Mouse (Mus musculus) liver, postnatal 0 days (tissue): ENCODE data around the gene Pou6f1. TPM values are rescaled to one million over a fixed set of nuclear protein-coding genes. Genes with fewer than 3 reads are reported as not detected.

Experiments
- ATAC-seq: fragments of 200-750 bp; cut with Nextera tagmentation; 2 replicates; pipeline ENCODE4 v1.8.0; 2017; ENCODE audit warnings: mild to moderate bottlenecking, moderate library complexity
- DNase-seq: peaks from one replicate; pipeline ENCODE4 v3.0.0-alpha.2; 2016
- H3K27ac ChIP-seq: fragments of 300-500 bp; sonication (generic); 2 replicates; pipeline ENCODE4 v1.5.1; 2014; ENCODE audit warnings: antibody characterized with exemption, moderate library complexity, mild to moderate bottlenecking, low read depth
- H3K27me3 ChIP-seq: fragments of 300-500 bp; sonication (generic); 2 replicates; pipeline ENCODE4 v1.6.1; 2014; ENCODE audit warnings: low read length, control low read depth, mixed read lengths; ENCODE audit not compliant: insufficient read depth
- H3K36me3 ChIP-seq: fragments of 300-500 bp; sonication (generic); replicated peaks from 2 replicates; pipeline ENCODE4 v1.6.1; 2014; ENCODE audit warnings: mild to moderate bottlenecking, control low read depth, low read length, moderate library complexity, mixed read lengths; ENCODE audit not compliant: insufficient read depth
- H3K4me1 ChIP-seq: fragments of 300-500 bp; sonication (generic); 2 replicates; pipeline ENCODE4 v1.6.1; 2014; ENCODE audit warnings: antibody characterized with exemption, mild to moderate bottlenecking, control low read depth; ENCODE audit not compliant: insufficient read depth
- H3K4me2 ChIP-seq: fragments of 300-500 bp; sonication (generic); 2 replicates; pipeline ENCODE4 v1.6.1; 2014; ENCODE audit warnings: low read depth, mild to moderate bottlenecking, low read length, moderate library complexity, mixed read lengths
- H3K4me3 ChIP-seq: fragments of 300-500 bp; sonication (generic); 2 replicates; pipeline ENCODE4 v1.5.1; 2014; ENCODE audit warnings: low read depth, low read length
- H3K9ac ChIP-seq: fragments of 300-500 bp; sonication (generic); replicated peaks from 2 replicates; pipeline ENCODE4 v1.6.1; 2014; ENCODE audit warnings: mild to moderate bottlenecking, moderate library complexity
- H3K9me3 ChIP-seq: fragments of 300-500 bp; sonication (generic); 2 replicates; pipeline ENCODE4 v1.6.1; 2016; ENCODE audit warnings: mild to moderate bottlenecking, control low read depth, low read length, mixed read lengths
- CTCF ChIP-seq: sonication (generic); IDR thresholded peaks from 2 replicates; pipeline ENCODE4 v1.5.1; 2016; ENCODE audit warnings: antibody characterized with exemption, low read depth
- EP300 ChIP-seq: IDR thresholded peaks from 2 replicates; pipeline ENCODE4 v1.6.1; 2016; ENCODE audit warnings: antibody characterized with exemption, low read depth, mild to moderate bottlenecking
- WGBS: fragments of 180-500 bp; shearing (Covaris S2); extraction: QIAGEN DNeasy Blood & Tissue Kit; methylation state at CpG from one replicate; pipeline ENCODE4 v1.1.7; 2014; ENCODE audit not compliant: insufficient replicate concordance; 5-methylcytosine and 5-hydroxymethylcytosine counted together
- polyA plus RNA-seq: library from polyadenylated mRNA; unstranded; fragments of >200 nt; fragmentation: Nextera tagmentation; extraction: Ambion mirVana; gene quantifications from 2 replicates; pipeline ENCODE4 v1.2.1, GENCODE M21; 2015

Pou6f1 gene
- polyA plus RNA-seq, 1 experiment from 2014 or later, result 0.74 TPM

- Histone ChIP-seq H3K27ac (0 out of 2 replicates have a peak overlapping the region, but pooled peaks have one; percentile 71), H3K4me2 (peak overlapping the region; percentile 91), H3K4me3 (peak overlapping the region; percentile 63), H3K9ac (no peak overlapping the region), H3K4me1 (peaks cover 19% of the 10 kb centered on the region), H3K9me3 (no peaks in the 10 kb centered on the region), H3K27me3 (peaks cover 16% of the 10 kb centered on the region), H3K36me3 (0 out of 2 replicates have a peak, but pooled peaks cover 2% of the 10 kb centered on the region)
- TF ChIP-seq EP300 (no peak), CTCF (peak; percentile 56)
- peak; percentile 51 for DNase-seq
- no peak for ATAC-seq
- WGBS, result 16% methylated on average over 6 of the region's 6 CpGs
Observed at GRCm38 (mm10) chr15:100637661-100638060, 37.9 kb upstream of the Pou6f1 start.

GRCm38 (mm10) chr15:100636700-100637501, 37.1 kb upstream of the Pou6f1 start, which contains the start of gene Smagp:
TSS of gene Smagp (minus strand) at chr15:100636940.
- H3K4me2 ChIP-seq, result peak within 1 kb of the TSS; percentile 91
- DNase-seq (peak; percentile 62), ATAC-seq (peak; percentile 62)
- H3K4me1 ChIP-seq, result peaks cover 27% of the 10 kb centered on the region
- under 1% methylated on average over 72 of the region's 77 CpGs for WGBS
- 0 out of 2 replicates have a peak, but pooled peaks cover under 1% of the 10 kb centered on the region for H3K36me3 ChIP-seq
- H3K9me3 ChIP-seq, result no peaks in the 10 kb centered on the region
- peak within 1 kb of the TSS; percentile 71 for H3K27ac ChIP-seq
- H3K27me3 ChIP-seq, result peaks cover 16% of the 10 kb centered on the region
- H3K9ac ChIP-seq, result peak within 1 kb of the TSS; percentile 63
- H3K4me3 ChIP-seq, result peak within 1 kb of the TSS; percentile 63
- TF ChIP-seq CTCF (no peak), EP300 (no peak)

GRCm38 (mm10) chr15:100635851-100636645, 36.3 kb upstream of the Pou6f1 start:
- Histone ChIP-seq H3K27me3 (peaks cover 16% of the 10 kb centered on the region), H3K36me3 (no peaks in the 10 kb centered on the region), H3K9ac (peak overlapping the region; percentile 63), H3K4me1 (peaks cover 34% of the 10 kb centered on the region), H3K4me3 (peak overlapping the region; percentile 63), H3K27ac (peak overlapping the region; percentile 71), H3K4me2 (peak overlapping the region; percentile 91), H3K9me3 (no peaks in the 10 kb centered on the region)
- no peak for DNase-seq
- no peak for TF ChIP-seq EP300
- TF ChIP-seq CTCF, result no peak
- WGBS, result 6% methylated on average over 38 of the region's 38 CpGs
- ATAC-seq, result 0 out of 2 replicates have a peak, but pooled peaks have one; percentile 0

- H3K27me3 ChIP-seq, result peaks cover 16% of the 10 kb centered on the region
- no peak for ATAC-seq
- H3K9ac ChIP-seq, result no peak overlapping the region
Observed at GRCm38 (mm10) chr15:100635239-100635638, 35.5 kb upstream of the Pou6f1 start.

GRCm38 (mm10) chr15:100633341-100633740, 33.6 kb upstream of the Pou6f1 start:
- 70% methylated on average over 10 of the region's 10 CpGs for WGBS
- 0 out of 2 replicates have a peak overlapping the region, but pooled peaks have one; percentile 75 for H3K27ac ChIP-seq
- TF ChIP-seq EP300 (no peak), CTCF (no peak)

More at GRCm38 (mm10) chr15:100635239-100635638, 35.5 kb upstream of the Pou6f1 start:
- H3K36me3 ChIP-seq, result no peaks in the 10 kb centered on the region
- H3K9me3 ChIP-seq, result no peaks in the 10 kb centered on the region
- no peak for TF ChIP-seq EP300
- no peak for TF ChIP-seq CTCF
- peaks cover 36% of the 10 kb centered on the region for H3K4me1 ChIP-seq
- peak overlapping the region; percentile 91; the same call in 1 of the 2 replicates for H3K4me2 ChIP-seq
- no peak overlapping the region for H3K27ac ChIP-seq
- peak overlapping the region; percentile 63; the same call in 1 of the 2 replicates for H3K4me3 ChIP-seq
- 21% methylated on average over 9 of the region's 9 CpGs for WGBS
- DNase-seq, result no peak

GRCm38 (mm10) chr15:100632323-100632722, 32.5 kb upstream of the Pou6f1 start:
- TF ChIP-seq CTCF, result no peak
- no peak for TF ChIP-seq EP300
- Histone ChIP-seq H3K4me3 (no peak overlapping the region), H3K36me3 (no peaks in the 10 kb centered on the region), H3K27ac (peak overlapping the region; percentile 75), H3K4me1 (peaks cover 43% of the 10 kb centered on the region), H3K27me3 (peaks cover 16% of the 10 kb centered on the region), H3K9me3 (no peaks in the 10 kb centered on the region), H3K4me2 (no peak overlapping the region), H3K9ac (no peak overlapping the region)
- 44% methylated on average over 5 of the region's 5 CpGs for WGBS
- ATAC-seq (peak; percentile 42), DNase-seq (no peak)

More at GRCm38 (mm10) chr15:100633341-100633740, 33.6 kb upstream of the Pou6f1 start:
- no peak overlapping the region for H3K4me3 ChIP-seq
- no peaks in the 10 kb centered on the region for H3K36me3 ChIP-seq
- peaks cover 38% of the 10 kb centered on the region for H3K4me1 ChIP-seq
- no peak for ATAC-seq
- no peaks in the 10 kb centered on the region for H3K9me3 ChIP-seq
- H3K4me2 ChIP-seq, result no peak overlapping the region
- no peak for DNase-seq
- peaks cover 16% of the 10 kb centered on the region for H3K27me3 ChIP-seq
- no peak overlapping the region for H3K9ac ChIP-seq
